In genomic region chr9:50889211-50889610, GRCm38 (mm10) we compare ENCODE assay signal across 24 mouse cellular contexts.
"Had no signal": no experiment of that assay in that cellular context is flagged by ENCODE, and none has a peak within 500 bp of the region (broad histone marks: within the 10 kb centered on the region; RNA-seq: fewer than 3 reads in every experiment).

No protein-coding gene starts in this region.

- H3K9me3 ChIP-seq: heart, embryonic 13.5 days; heart, embryonic 15.5 days; limb, embryonic 13.5 days; limb, embryonic 15.5 days; liver, embryonic 12.5 days had no signal

- ATAC-seq: hindbrain, embryonic 16.5 days; inflammation-experienced regulatory T-cells, adult 6 months; intestine, postnatal 0 days; liver, embryonic 12.5 days had no signal

- H3K4me2 ChIP-seq: heart, embryonic 11.5 days; heart, embryonic 13.5 days; heart, embryonic 15.5 days; hindbrain, embryonic 14.5 days; limb, embryonic 13.5 days; limb, embryonic 15.5 days; liver, embryonic 12.5 days had no signal

- H3K27ac ChIP-seq: heart, adult 2 months; heart, embryonic 13.5 days; heart, embryonic 15.5 days; hindbrain, embryonic 14.5 days; layer of hippocampus, adult 2 months; left cerebral cortex, adult 2 months; limb, embryonic 13.5 days; limb, embryonic 15.5 days; liver, embryonic 12.5 days; liver, embryonic 14.5 days had no signal

- H3K9ac ChIP-seq: heart, embryonic 13.5 days; heart, embryonic 15.5 days; hindbrain, embryonic 14.5 days; limb, embryonic 13.5 days; limb, embryonic 15.5 days; liver, embryonic 12.5 days; liver, embryonic 14.5 days had no signal

- H3K4me3 ChIP-seq: heart, adult 2 months; heart, embryonic 13.5 days; heart, embryonic 15.5 days; layer of hippocampus, adult 2 months; left cerebral cortex, adult 2 months; limb, embryonic 13.5 days; limb, embryonic 15.5 days; liver, embryonic 12.5 days had no signal

- DNase-seq: gastrocnemius, postnatal 14 days; heart, adult 11 months; heart, adult 2 months; heart, postnatal 14 days; heart, postnatal 36 days; kidney, adult 18-20 months; kidney, adult 8-10 months; kidney, postnatal 10 days; kidney, postnatal 25 days; kidney, postnatal 4 days; left cerebral cortex, postnatal 4 days had no signal

- H3K27me3 ChIP-seq: heart, embryonic 13.5 days; heart, embryonic 15.5 days; limb, embryonic 13.5 days; limb, embryonic 15.5 days; liver, embryonic 12.5 days had no signal
